Mouse (Mus musculus): ENCODE data around the gene Them4. TPM values are rescaled to one million over a fixed set of nuclear protein-coding genes. Genes with fewer than 3 reads are reported as not detected.

Gene Them4
- total and polyA plus RNA-seq, 3 experiments, result 0.81 to 1.4 TPM; not detected in 1

DNA sequence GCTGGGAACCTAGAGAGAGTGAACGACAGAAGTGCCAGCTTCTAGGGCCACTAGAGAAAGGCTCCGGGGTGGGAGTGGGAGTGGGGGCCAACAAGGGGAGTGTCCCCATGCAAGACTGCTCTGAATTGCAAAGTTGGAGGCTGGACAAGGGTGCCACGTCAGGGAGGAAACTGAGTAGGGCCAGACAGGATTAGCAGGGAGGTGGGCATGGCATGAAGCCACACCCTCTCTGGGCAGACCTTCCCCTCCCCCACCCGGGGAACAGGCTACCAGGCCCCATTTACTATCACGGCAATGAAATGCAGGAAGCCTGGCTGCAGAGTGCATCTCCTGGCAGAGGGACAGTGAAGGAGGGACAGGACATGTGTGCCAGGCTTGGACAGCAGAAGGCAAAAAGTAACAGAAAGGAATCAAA is 63.7 kb downstream of the Them4 start:
- Histone ChIP-seq H3K4me1 (ENCODE audit: control insufficient read depth in 1 of 2, insufficient read depth in 2 of 2, low read length in 2 of 2) (peaks cover 0 to 4% of the 10 kb centered on the region in 2 experiments; a peak in 3 of 4 replicates), H3K27me3 (ENCODE audit: control insufficient read depth in 1 of 2, insufficient read depth in 2 of 2, low read length in 2 of 2) (no peaks in the 10 kb centered on the region; a peak in 1 of 4 replicates), H3K9me3 (replicated peaks; ENCODE audit: insufficient read depth, low read length) (no peaks in the 10 kb centered on the region), H3K36me3 (ENCODE audit: control insufficient read depth in 1 of 2, insufficient read depth in 2 of 2, low read length in 2 of 2) (peaks cover 0 to 6% of the 10 kb centered on the region in 2 experiments; a peak in 2 of 4 replicates), H3K79me2 (ENCODE audit: control insufficient read depth, insufficient read depth, low read length, poor library complexity) (no peaks in the 10 kb centered on the region), H3K4me3 (ENCODE audit: control insufficient read depth in 1 of 2, insufficient read depth in 1 of 2, low read depth in 2 of 2, low read length in 2 of 2) (no peak overlapping the region), H3K9ac (ENCODE audit: control insufficient read depth, low read depth, low read length, poor library complexity, severe bottlenecking) (no peak overlapping the region), H3K27ac (ENCODE audit: control insufficient read depth, low read depth, low read length) (no peak overlapping the region)
- DNase-seq (ENCODE audit: low read depth, low spot score), result no peak
- TF ChIP-seq HCFC1 (IDR thresholded peaks at IDR 0.05; ENCODE audit: low read depth, low read length) (no peak), NRF1 (IDR thresholded peaks at IDR 0.05; ENCODE audit: insufficient read depth, low read depth, low read length, poor library complexity, severe bottlenecking) (no peak), GATA1 (IDR thresholded peaks at IDR 0.05; ENCODE audit: low read depth, low read length) (no peak), GABPA (IDR thresholded peaks at IDR 0.05; ENCODE audit: low read depth, low read length) (no peak), MAX (IDR thresholded peaks at IDR 0.05; ENCODE audit: low read length) (no peak), POLR2A (IDR thresholded peaks at IDR 0.05; ENCODE audit: control insufficient read depth in 1 of 2, insufficient read depth in 1 of 2, low read depth in 1 of 2, low read length in 2 of 2, poor library complexity in 1 of 2) (no peak), MXI1 (IDR thresholded peaks at IDR 0.05; ENCODE audit: low read depth, low read length) (no peak), SIN3A (IDR thresholded peaks at IDR 0.05; ENCODE audit: low read length) (no peak), MYC (IDR thresholded peaks at IDR 0.05; ENCODE audit: low read depth, low read length) (no peak), TAL1 (IDR thresholded peaks at IDR 0.05; ENCODE audit: low read length) (no peak), BHLHE40 (IDR thresholded peaks at IDR 0.05; ENCODE audit: borderline replicate concordance, low read depth, low read length) (no peak), ZC3H11A (IDR thresholded peaks at IDR 0.05; ENCODE audit: low read depth, low read length) (no peak), JUND (IDR thresholded peaks at IDR 0.05; ENCODE audit: low read depth, low read length) (no peak), ZKSCAN1 (IDR thresholded peaks at IDR 0.05; ENCODE audit: low read depth, low read length) (no peak), USF1 (IDR thresholded peaks at IDR 0.05; ENCODE audit: low read depth, low read length) (no peak), POLR2AphosphoS5 (IDR thresholded peaks at IDR 0.05; ENCODE audit: borderline replicate concordance, low read depth, low read length) (no peak), ZNF384 (IDR thresholded peaks at IDR 0.05; ENCODE audit: low read depth, low read length) (no peak)

DNA sequence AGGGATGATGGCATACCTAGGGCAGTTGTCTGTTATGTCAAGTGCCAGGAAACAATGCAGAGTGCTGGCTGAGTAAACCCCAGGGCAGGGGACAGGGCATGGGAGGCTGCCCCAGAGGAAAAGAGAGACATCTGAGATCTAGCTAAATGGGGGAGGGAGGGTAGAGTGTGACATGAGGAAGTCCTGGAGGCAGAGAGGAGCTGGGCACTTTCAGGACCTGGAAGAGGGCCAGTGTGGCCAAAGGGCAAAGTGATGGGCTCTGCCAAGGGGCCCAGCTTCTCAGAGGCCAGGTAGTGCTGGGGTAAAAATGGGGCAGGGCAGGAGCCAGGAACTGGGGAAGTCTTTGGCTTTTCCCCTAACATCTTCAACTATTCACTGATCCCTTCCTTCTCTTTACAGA is 64.7 kb downstream of the Them4 start:
- TF ChIP-seq E2F4 (IDR thresholded peaks at IDR 0.05; ENCODE audit: borderline replicate concordance, low read depth, low read length) (no peak), ZKSCAN1 (IDR thresholded peaks at IDR 0.05; ENCODE audit: low read depth, low read length) (no peak), ELF1 (IDR thresholded peaks at IDR 0.05; ENCODE audit: low read depth, low read length) (no peak), UBTF (IDR thresholded peaks at IDR 0.05; ENCODE audit: borderline replicate concordance, insufficient read depth, low read depth, low read length) (no peak), MXI1 (IDR thresholded peaks at IDR 0.05; ENCODE audit: low read depth, low read length) (no peak)
- peaks cover 0 to 4% of the 10 kb centered on the region in 2 experiments; a peak in 2 of 4 replicates for H3K36me3 ChIP-seq (ENCODE audit: control insufficient read depth in 1 of 2, insufficient read depth in 2 of 2, low read length in 2 of 2)
- no peaks in the 10 kb centered on the region for H3K9me3 ChIP-seq (replicated peaks; ENCODE audit: insufficient read depth, low read length)
- H3K79me2 ChIP-seq (ENCODE audit: control insufficient read depth, insufficient read depth, low read length, poor library complexity), result no peaks in the 10 kb centered on the region
- no peak overlapping the region for H3K4me3 ChIP-seq (ENCODE audit: control insufficient read depth in 1 of 2, insufficient read depth in 1 of 2, low read depth in 2 of 2, low read length in 2 of 2)
- H3K27me3 ChIP-seq (ENCODE audit: control insufficient read depth in 1 of 2, insufficient read depth in 2 of 2, low read length in 2 of 2), result peaks cover 0 to 3% of the 10 kb centered on the region in 2 experiments; a peak in 1 of 4 replicates
- no peak overlapping the region for H3K9ac ChIP-seq (ENCODE audit: control insufficient read depth, low read depth, low read length, poor library complexity, severe bottlenecking)
- H3K27ac ChIP-seq (ENCODE audit: control insufficient read depth, low read depth, low read length), result no peak overlapping the region
- peaks cover 0 to 4% of the 10 kb centered on the region in 2 experiments; a peak in 3 of 4 replicates for H3K4me1 ChIP-seq (ENCODE audit: control insufficient read depth in 1 of 2, insufficient read depth in 2 of 2, low read length in 2 of 2)
- DNase-seq (ENCODE audit: low read depth, low spot score), result no peak

Measured in MEL (cell line).